Mouse (Mus musculus): ENCODE data around the gene Psmb6. TPM values are rescaled to one million over a fixed set of nuclear protein-coding genes. Genes with fewer than 3 reads are reported as not detected.
A peak's percentile ranks its signal among the peaks of the same experiment; 100 is the strongest.

Psmb6 gene
- polyA plus RNA-seq, 1 experiment from 2014 or later, result 744 TPM

GRCm38 (mm10) chr11:70506385-70506784 is 18.8 kb upstream of the Psmb6 start:
- H3K36me3 ChIP-seq (ENCODE audit: control insufficient read depth, insufficient read depth, low read length), result no peaks in the 10 kb centered on the region
- H3K27me3 ChIP-seq (ENCODE audit: control insufficient read depth, insufficient read depth, low read length), result no peaks in the 10 kb centered on the region
- no peak overlapping the region for H3K4me3 ChIP-seq (replicated peaks; ENCODE audit: low read depth, low read length)
- H3K27ac ChIP-seq (replicated peaks; ENCODE audit: low read depth, low read length), result no peak overlapping the region
- ATAC-seq (ENCODE audit: low FRiP score, low TSS enrichment) (no peak), DNase-seq (peak; percentile 76)
- H3K4me2 ChIP-seq (ENCODE audit: low read length), result no peak overlapping the region
- WGBS, result 31% methylated on average over 4 of the region's 4 CpGs
- no peak overlapping the region for H3K9ac ChIP-seq (replicated peaks; ENCODE audit: low read length)
- H3K9me3 ChIP-seq (ENCODE audit: control insufficient read depth, low read length), result no peaks in the 10 kb centered on the region
- peaks cover 6% of the 10 kb centered on the region; the same call in 1 of the 2 replicates for H3K4me1 ChIP-seq (ENCODE audit: control insufficient read depth, insufficient read depth, low read length)

GRCm38 (mm10) chr11:70506962-70507515 is 18.1 kb upstream of the Psmb6 start:
- H3K4me3 ChIP-seq (replicated peaks; ENCODE audit: low read depth, low read length), result no peak overlapping the region
- H3K27ac ChIP-seq (replicated peaks; ENCODE audit: low read depth, low read length), result no peak overlapping the region
- no peak overlapping the region for H3K4me2 ChIP-seq (ENCODE audit: low read length)
- H3K27me3 ChIP-seq (ENCODE audit: control insufficient read depth, insufficient read depth, low read length), result no peaks in the 10 kb centered on the region
- DNase-seq (no peak), ATAC-seq (ENCODE audit: low FRiP score, low TSS enrichment) (no peak)
- H3K9ac ChIP-seq (replicated peaks; ENCODE audit: low read length), result no peak overlapping the region
- H3K36me3 ChIP-seq (ENCODE audit: control insufficient read depth, insufficient read depth, low read length), result no peaks in the 10 kb centered on the region
- H3K9me3 ChIP-seq (ENCODE audit: control insufficient read depth, low read length), result no peaks in the 10 kb centered on the region
- peaks cover 6% of the 10 kb centered on the region; the same call in 1 of the 2 replicates for H3K4me1 ChIP-seq (ENCODE audit: control insufficient read depth, insufficient read depth, low read length)
- WGBS, result 72% methylated on average over 7 of the region's 7 CpGs

GRCm38 (mm10) chr11:70509753-70510564 is 15.2 kb upstream of the Psmb6 start:
- Histone ChIP-seq H3K27ac (replicated peaks; ENCODE audit: low read depth, low read length) (no peak overlapping the region), H3K9ac (replicated peaks; ENCODE audit: low read length) (no peak overlapping the region; the same call in 1 of the 2 replicates), H3K27me3 (ENCODE audit: control insufficient read depth, insufficient read depth, low read length) (no peaks in the 10 kb centered on the region), H3K9me3 (ENCODE audit: control insufficient read depth, low read length) (no peaks in the 10 kb centered on the region), H3K4me3 (replicated peaks; ENCODE audit: low read depth, low read length) (0 out of 2 replicates have a peak overlapping the region, but pooled peaks have one; percentile 1), H3K36me3 (ENCODE audit: control insufficient read depth, insufficient read depth, low read length) (no peaks in the 10 kb centered on the region), H3K4me1 (ENCODE audit: control insufficient read depth, insufficient read depth, low read length) (peaks cover 6% of the 10 kb centered on the region; the same call in 1 of the 2 replicates), H3K4me2 (ENCODE audit: low read length) (peak overlapping the region; percentile 44)
- ATAC-seq (ENCODE audit: low FRiP score, low TSS enrichment), result no peak; the same call in 1 of the 2 replicates
- peak; percentile 84 for DNase-seq
- WGBS, result 11% methylated on average over 19 of the region's 19 CpGs

GRCm38 (mm10) chr11:70511242-70511641 is 13.9 kb upstream of the Psmb6 start:
- H3K27ac ChIP-seq (replicated peaks; ENCODE audit: low read depth, low read length), result no peak overlapping the region
- H3K4me3 ChIP-seq (replicated peaks; ENCODE audit: low read depth, low read length), result no peak overlapping the region
- DNase-seq (no peak), ATAC-seq (ENCODE audit: low FRiP score, low TSS enrichment) (no peak)
- 91% methylated on average over 2 of the region's 2 CpGs for WGBS
- H3K9me3 ChIP-seq (ENCODE audit: control insufficient read depth, low read length), result no peaks in the 10 kb centered on the region
- H3K4me2 ChIP-seq (ENCODE audit: low read length), result no peak overlapping the region
- H3K4me1 ChIP-seq (ENCODE audit: control insufficient read depth, insufficient read depth, low read length), result peaks cover 6% of the 10 kb centered on the region; the same call in 1 of the 2 replicates
- H3K36me3 ChIP-seq (ENCODE audit: control insufficient read depth, insufficient read depth, low read length), result no peaks in the 10 kb centered on the region
- H3K9ac ChIP-seq (replicated peaks; ENCODE audit: low read length), result no peak overlapping the region
- H3K27me3 ChIP-seq (ENCODE audit: control insufficient read depth, insufficient read depth, low read length), result no peaks in the 10 kb centered on the region

GRCm38 (mm10) chr11:70511825-70512224 is 13.3 kb upstream of the Psmb6 start:
- H3K36me3 ChIP-seq (ENCODE audit: control insufficient read depth, insufficient read depth, low read length), result no peaks in the 10 kb centered on the region
- H3K4me2 ChIP-seq (ENCODE audit: low read length), result no peak overlapping the region
- no peak for ATAC-seq (ENCODE audit: low FRiP score, low TSS enrichment)
- DNase-seq, result no peak
- no peaks in the 10 kb centered on the region for H3K9me3 ChIP-seq (ENCODE audit: control insufficient read depth, low read length)
- H3K27ac ChIP-seq (replicated peaks; ENCODE audit: low read depth, low read length), result no peak overlapping the region
- no peak overlapping the region for H3K4me3 ChIP-seq (replicated peaks; ENCODE audit: low read depth, low read length)
- H3K9ac ChIP-seq (replicated peaks; ENCODE audit: low read length), result no peak overlapping the region
- 86% methylated on average over 7 of the region's 7 CpGs for WGBS
- H3K27me3 ChIP-seq (ENCODE audit: control insufficient read depth, insufficient read depth, low read length), result no peaks in the 10 kb centered on the region
- peaks cover 6% of the 10 kb centered on the region; the same call in 1 of the 2 replicates for H3K4me1 ChIP-seq (ENCODE audit: control insufficient read depth, insufficient read depth, low read length)

- Histone ChIP-seq H3K4me1 (ENCODE audit: control insufficient read depth, insufficient read depth, low read length) (peaks cover 6% of the 10 kb centered on the region; the same call in 1 of the 2 replicates), H3K27ac (replicated peaks; ENCODE audit: low read depth, low read length) (no peak overlapping the region), H3K4me3 (replicated peaks; ENCODE audit: low read depth, low read length) (no peak overlapping the region), H3K4me2 (ENCODE audit: low read length) (no peak overlapping the region), H3K36me3 (ENCODE audit: control insufficient read depth, insufficient read depth, low read length) (no peaks in the 10 kb centered on the region), H3K9ac (replicated peaks; ENCODE audit: low read length) (no peak overlapping the region), H3K27me3 (ENCODE audit: control insufficient read depth, insufficient read depth, low read length) (no peaks in the 10 kb centered on the region), H3K9me3 (ENCODE audit: control insufficient read depth, low read length) (no peaks in the 10 kb centered on the region)
- DNase-seq (no peak), ATAC-seq (ENCODE audit: low FRiP score, low TSS enrichment) (no peak)
- WGBS, result 82% methylated on average over 7 of the region's 7 CpGs
Observed at GRCm38 (mm10) chr11:70512709-70513342, 12.3 kb upstream of the Psmb6 start.

GRCm38 (mm10) chr11:70513520-70513919 is 11.6 kb upstream of the Psmb6 start:
- no peak overlapping the region for H3K4me2 ChIP-seq (ENCODE audit: low read length)
- H3K4me1 ChIP-seq (ENCODE audit: control insufficient read depth, insufficient read depth, low read length), result peaks cover 6% of the 10 kb centered on the region; the same call in 1 of the 2 replicates
- WGBS, result 48% methylated on average over 11 of the region's 11 CpGs
- no peaks in the 10 kb centered on the region for H3K36me3 ChIP-seq (ENCODE audit: control insufficient read depth, insufficient read depth, low read length)
- no peaks in the 10 kb centered on the region for H3K27me3 ChIP-seq (ENCODE audit: control insufficient read depth, insufficient read depth, low read length)
- H3K9ac ChIP-seq (replicated peaks; ENCODE audit: low read length), result no peak overlapping the region
- ATAC-seq (ENCODE audit: low FRiP score, low TSS enrichment) (no peak), DNase-seq (no peak)
- H3K27ac ChIP-seq (replicated peaks; ENCODE audit: low read depth, low read length), result no peak overlapping the region
- H3K4me3 ChIP-seq (replicated peaks; ENCODE audit: low read depth, low read length), result no peak overlapping the region
- no peaks in the 10 kb centered on the region for H3K9me3 ChIP-seq (ENCODE audit: control insufficient read depth, low read length)

- no peak within 1 kb of the TSS for H3K27ac ChIP-seq (replicated peaks; ENCODE audit: low read depth, low read length)
- no peaks in the 10 kb centered on the region for H3K36me3 ChIP-seq (ENCODE audit: control insufficient read depth, insufficient read depth, low read length)
- no peak within 1 kb of the TSS for H3K4me2 ChIP-seq (ENCODE audit: low read length)
- DNase-seq (no peak), ATAC-seq (ENCODE audit: low FRiP score, low TSS enrichment) (no peak)
- WGBS, result 90% methylated on average over 7 of the region's 7 CpGs
- no peaks in the 10 kb centered on the region for H3K9me3 ChIP-seq (ENCODE audit: control insufficient read depth, low read length)
- no peaks in the 10 kb centered on the region for H3K27me3 ChIP-seq (ENCODE audit: control insufficient read depth, insufficient read depth, low read length)
- H3K4me1 ChIP-seq (ENCODE audit: control insufficient read depth, insufficient read depth, low read length), result peaks cover 6% of the 10 kb centered on the region; the same call in 1 of the 2 replicates
- no peak within 1 kb of the TSS for H3K4me3 ChIP-seq (replicated peaks; ENCODE audit: low read depth, low read length)
- no peak within 1 kb of the TSS for H3K9ac ChIP-seq (replicated peaks; ENCODE audit: low read length)
Observed at GRCm38 (mm10) chr11:70514288-70514687, 10.9 kb upstream of the Psmb6 start, which contains the start of gene Vmo1. Vmo1 (minus strand) TSS chr11:70514616.
